Mouse (Mus musculus) kidney, embryonic 14.5 days (tissue): ENCODE results near the gene Epha3. TPM values are rescaled to one million over a fixed set of nuclear protein-coding genes. Genes with fewer than 3 reads are reported as not detected.

Experiments used
- ATAC-seq: fragments of 200-750 bp; cut with Nextera tagmentation; 2 replicates; pipeline ENCODE4 v1.8.0; 2017; ENCODE audit warnings: moderate number of reproducible peaks, mild to moderate bottlenecking, moderate TSS enrichment, moderate library complexity; ENCODE audit not compliant: low FRiP score, low TSS enrichment
- H3K27ac ChIP-seq: fragments of 300-500 bp; sonication (generic); 2 replicates; pipeline ENCODE4 v1.5.1; 2014; ENCODE audit warnings: low read depth, mild to moderate bottlenecking, low read length, moderate library complexity, mixed read lengths
- H3K27me3 ChIP-seq: fragments of 300-500 bp; sonication (generic); 2 replicates; pipeline ENCODE4 v1.6.1; 2014; ENCODE audit warnings: mild to moderate bottlenecking, low read length; ENCODE audit not compliant: control insufficient read depth, insufficient read depth
- H3K36me3 ChIP-seq: fragments of 300-500 bp; sonication (generic); 2 replicates; pipeline ENCODE4 v1.6.1; 2014; ENCODE audit warnings: low read length, mixed read lengths; ENCODE audit not compliant: control insufficient read depth, insufficient read depth
- H3K4me1 ChIP-seq: fragments of 300-500 bp; sonication (generic); 2 replicates; pipeline ENCODE4 v1.6.1; 2014; ENCODE audit warnings: low read length, mixed read lengths; ENCODE audit not compliant: control insufficient read depth, insufficient read depth
- H3K4me2 ChIP-seq: fragments of 300-500 bp; sonication (generic); replicated peaks from 2 replicates; pipeline ENCODE4 v1.6.1; 2014; ENCODE audit warnings: low read depth, mild to moderate bottlenecking, low read length
- H3K4me3 ChIP-seq: fragments of 300-500 bp; sonication (generic); 2 replicates; pipeline ENCODE4 v1.5.1; 2014; ENCODE audit warnings: mild to moderate bottlenecking, low read length
- H3K9ac ChIP-seq: fragments of 300-500 bp; sonication (generic); 2 replicates; pipeline ENCODE4 v1.6.1; 2014; ENCODE audit warnings: low read depth, mild to moderate bottlenecking, low read length, moderate library complexity
- H3K9me3 ChIP-seq: fragments of 300-500 bp; sonication (generic); 2 replicates; pipeline ENCODE4 v1.6.1; 2016; ENCODE audit warnings: low read length; ENCODE audit not compliant: control insufficient read depth
- WGBS: fragments of 180-500 bp; shearing (Covaris S2); extraction: QIAGEN DNeasy Blood & Tissue Kit; methylation state at CpG from one replicate; pipeline ENCODE4 v1.1.7; 2014; 5-methylcytosine and 5-hydroxymethylcytosine counted together
- polyA plus RNA-seq: library from polyadenylated mRNA; unstranded; fragments of >200 nt; fragmentation: Nextera tagmentation; extraction: Ambion mirVana; gene quantifications from 2 replicates; pipeline ENCODE4 v1.2.1, GENCODE M21; 2014

The Epha3 gene
- polyA plus RNA-seq, 1 experiment from 2014 or later = 11.7 TPM

DNA sequence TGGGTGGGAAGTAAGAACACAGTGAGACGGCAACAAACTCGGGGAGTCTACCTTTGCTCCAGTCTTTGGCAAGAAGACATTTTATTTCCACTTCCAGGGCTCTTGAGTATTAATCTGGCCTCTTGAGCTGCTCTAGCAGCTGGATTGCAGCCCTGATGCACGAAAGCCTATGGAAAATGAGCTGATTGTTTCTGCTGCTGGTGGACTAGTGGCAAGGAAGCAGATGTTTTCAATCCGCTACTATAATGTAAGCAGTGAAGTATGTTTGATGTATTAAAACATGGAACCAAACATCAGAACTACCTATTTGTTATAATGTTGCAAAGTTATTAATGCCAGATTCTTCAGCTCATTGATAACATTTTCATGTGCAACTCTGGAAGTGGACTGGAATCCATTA, 251.0 kb downstream of the Epha3 start:
- 86% methylated on average over 4 of the region's 4 CpGs for WGBS
- Histone ChIP-seq H3K36me3 (no peaks in the 10 kb centered on the region), H3K4me2 (no peak overlapping the region), H3K4me1 (no peaks in the 10 kb centered on the region), H3K9me3 (no peaks in the 10 kb centered on the region), H3K27me3 (no peaks in the 10 kb centered on the region), H3K9ac (no peak overlapping the region), H3K27ac (no peak overlapping the region), H3K4me3 (no peak overlapping the region)
- ATAC-seq = no peak

DNA sequence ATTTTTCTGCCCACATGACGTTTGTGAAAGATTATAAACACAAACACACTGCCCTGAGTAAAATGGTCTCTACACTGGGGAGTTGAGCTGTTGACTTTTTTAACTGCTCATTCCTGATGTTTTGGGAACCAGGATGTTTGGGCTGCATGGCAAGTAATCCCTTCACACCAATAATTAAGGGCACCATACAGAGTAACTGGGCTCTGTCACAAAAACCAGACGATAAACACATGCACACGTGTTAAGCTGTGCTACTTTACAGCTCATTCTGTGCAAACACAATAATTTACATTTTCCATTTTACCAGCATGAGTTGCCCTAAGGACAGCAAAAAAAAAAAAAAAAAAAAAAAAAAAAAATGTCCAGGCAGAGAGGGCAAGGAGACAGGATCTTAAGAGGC, 263.7 kb downstream of the Epha3 start:
- Histone ChIP-seq H3K27me3 (no peaks in the 10 kb centered on the region), H3K4me2 (no peak overlapping the region), H3K27ac (no peak overlapping the region), H3K9me3 (no peaks in the 10 kb centered on the region), H3K36me3 (no peaks in the 10 kb centered on the region), H3K4me3 (no peak overlapping the region), H3K4me1 (no peaks in the 10 kb centered on the region), H3K9ac (no peak overlapping the region)
- ATAC-seq = no peak
- 55% methylated on average over 3 of the region's 3 CpGs for WGBS

DNA sequence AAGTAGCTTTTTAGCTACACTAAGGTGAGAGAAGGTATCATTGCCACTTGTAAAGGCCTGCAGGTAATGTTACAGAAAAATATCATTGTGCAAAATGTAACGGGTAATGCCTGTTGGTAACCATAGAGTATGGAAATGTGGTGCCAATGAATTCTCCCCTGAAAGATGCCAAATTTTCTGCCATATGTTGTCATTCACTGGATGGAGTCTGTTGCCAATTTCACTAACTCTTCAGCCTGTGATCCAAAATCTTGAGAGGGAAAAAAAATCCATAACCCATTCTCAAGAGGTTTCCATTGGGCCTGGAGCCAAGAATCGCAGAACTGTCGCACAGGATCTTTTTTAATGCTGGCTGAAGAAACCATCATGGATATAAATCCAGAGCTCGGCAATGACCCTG, 269.3 kb downstream of the Epha3 start:
- Histone ChIP-seq H3K36me3 (no peaks in the 10 kb centered on the region), H3K4me2 (no peak overlapping the region), H3K4me1 (no peaks in the 10 kb centered on the region), H3K4me3 (no peak overlapping the region), H3K27ac (no peak overlapping the region), H3K27me3 (no peaks in the 10 kb centered on the region), H3K9me3 (no peaks in the 10 kb centered on the region), H3K9ac (no peak overlapping the region)
- no peak for ATAC-seq
- WGBS = 74% methylated on average over 4 of the region's 4 CpGs

DNA sequence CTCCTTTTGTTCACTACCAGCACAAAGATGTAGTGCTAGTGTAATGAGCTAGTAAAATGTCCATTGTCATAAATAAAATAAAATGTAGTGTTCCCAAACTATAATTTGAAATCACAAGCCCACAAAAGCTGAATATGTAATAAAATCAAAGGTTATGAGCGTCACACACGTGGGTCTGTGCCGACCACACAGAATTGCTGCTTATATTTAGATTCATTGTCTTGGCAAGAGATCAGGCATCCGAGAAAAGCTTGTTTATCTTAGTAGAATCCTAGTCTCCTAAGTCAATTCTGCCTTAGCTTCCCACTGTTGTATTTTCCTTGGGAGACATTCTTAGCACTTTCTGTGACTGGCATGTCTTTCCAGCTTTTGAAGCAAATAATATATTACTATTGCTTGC, 294.2 kb downstream of the Epha3 start:
- Histone ChIP-seq H3K4me3 (no peak overlapping the region), H3K9me3 (no peaks in the 10 kb centered on the region), H3K36me3 (no peaks in the 10 kb centered on the region), H3K4me1 (no peaks in the 10 kb centered on the region), H3K4me2 (no peak overlapping the region), H3K9ac (no peak overlapping the region), H3K27me3 (no peaks in the 10 kb centered on the region), H3K27ac (no peak overlapping the region)
- WGBS = 40% methylated on average over 4 of the region's 4 CpGs
- no peak for ATAC-seq

DNA sequence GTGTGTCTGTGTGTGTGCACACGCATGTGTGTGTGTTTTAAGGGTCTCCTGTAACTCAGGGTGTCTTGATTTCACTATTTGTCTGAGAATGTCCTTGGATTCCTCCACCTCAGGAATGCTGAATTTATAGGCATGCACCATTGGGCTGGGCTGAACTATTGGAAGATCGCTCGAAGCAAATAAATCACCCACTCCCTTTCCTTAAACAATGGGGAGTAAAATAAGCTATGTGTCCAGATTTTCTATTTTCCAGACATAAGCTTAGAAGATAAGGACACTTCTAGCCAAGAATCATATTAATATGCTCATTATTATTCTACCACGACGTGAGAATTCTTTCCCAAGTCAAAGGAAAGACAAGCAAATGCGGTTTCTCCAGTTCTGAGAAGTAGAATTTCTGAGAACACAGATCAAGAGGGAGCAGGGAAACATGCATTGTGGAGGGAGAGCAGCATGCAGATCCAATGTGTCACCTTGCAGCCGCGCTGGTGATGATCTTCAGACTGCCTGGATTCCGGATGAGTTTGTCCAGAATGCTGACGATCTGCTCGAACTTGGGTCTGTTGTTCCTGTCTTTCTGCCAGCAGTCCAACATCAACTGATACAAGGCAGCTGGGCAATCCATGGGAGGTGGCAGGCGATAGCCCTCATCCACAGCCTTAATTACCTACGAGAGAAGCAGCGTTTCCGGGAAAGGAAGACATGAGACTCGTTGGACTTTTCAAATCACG, 297.7 kb downstream of the Epha3 start:
- peak; percentile 16; the same call in 1 of the 2 replicates for ATAC-seq
- H3K27ac ChIP-seq = no peak overlapping the region
- H3K4me3 ChIP-seq = no peak overlapping the region
- H3K4me2 ChIP-seq = no peak overlapping the region
- H3K9ac ChIP-seq = no peak overlapping the region
- no peaks in the 10 kb centered on the region for H3K4me1 ChIP-seq
- no peaks in the 10 kb centered on the region for H3K9me3 ChIP-seq
- no peaks in the 10 kb centered on the region for H3K36me3 ChIP-seq
- 69% methylated on average over 17 of the region's 17 CpGs for WGBS
- H3K27me3 ChIP-seq = no peaks in the 10 kb centered on the region

DNA sequence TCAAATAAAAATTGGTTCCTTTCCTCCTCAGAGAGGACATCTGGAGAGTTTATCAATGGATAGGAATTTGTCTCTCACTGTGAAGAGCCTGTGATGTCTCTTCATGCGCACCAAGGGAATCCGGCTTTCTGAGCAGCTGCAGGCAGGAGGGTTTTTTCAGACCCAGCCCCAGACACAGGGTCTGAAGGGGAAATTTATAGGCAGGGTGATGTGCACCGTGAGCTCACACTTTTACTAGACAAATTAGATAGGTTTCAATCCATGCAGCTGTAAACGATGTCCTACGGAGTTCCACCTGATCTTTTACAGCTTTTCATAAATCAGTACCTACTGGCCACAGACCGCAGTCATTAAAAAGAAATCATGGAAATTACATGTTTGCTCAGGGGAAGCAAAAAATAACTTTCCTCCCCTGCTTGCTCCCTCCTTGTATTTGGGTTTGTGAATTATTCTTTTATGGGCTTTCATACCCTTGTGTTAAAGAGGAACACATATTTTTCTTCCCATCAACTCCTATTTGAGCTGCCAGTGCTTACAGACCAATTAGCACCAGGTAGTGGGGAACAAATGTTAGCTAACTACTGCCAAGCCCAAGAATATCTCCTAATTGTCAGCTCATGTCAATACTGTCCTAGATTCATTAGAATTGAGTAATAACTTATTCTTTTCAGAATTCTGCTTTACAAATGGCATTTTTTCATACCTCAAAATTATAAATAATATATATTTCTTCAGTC, 307.4 kb downstream of the Epha3 start:
- Histone ChIP-seq H3K27ac (no peak overlapping the region), H3K9me3 (no peaks in the 10 kb centered on the region), H3K27me3 (no peaks in the 10 kb centered on the region), H3K4me1 (no peaks in the 10 kb centered on the region), H3K4me3 (no peak overlapping the region), H3K9ac (no peak overlapping the region), H3K4me2 (no peak overlapping the region), H3K36me3 (no peaks in the 10 kb centered on the region)
- ATAC-seq = no peak
- 30% methylated on average over 6 of the region's 6 CpGs for WGBS

DNA sequence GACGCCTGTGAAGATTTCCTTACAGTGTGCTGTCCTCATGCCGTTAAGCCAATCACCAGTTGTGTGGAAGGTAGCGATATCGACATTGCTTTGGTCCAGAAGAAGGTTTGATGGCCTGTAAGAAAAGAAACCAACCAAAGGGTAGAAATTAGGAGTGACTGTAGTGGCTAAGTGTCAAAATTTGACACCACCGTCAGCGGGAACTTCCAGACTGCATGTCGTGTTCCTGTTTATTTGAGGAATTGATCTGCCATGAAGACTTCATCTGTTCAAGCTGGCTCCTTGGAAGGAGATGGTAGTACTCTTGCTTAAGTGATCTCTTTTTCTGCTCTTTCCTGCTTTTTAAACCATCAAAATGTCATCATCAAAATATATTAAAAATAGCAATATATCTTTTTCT, 311.4 kb downstream of the Epha3 start:
- H3K4me1 ChIP-seq = no peaks in the 10 kb centered on the region
- no peaks in the 10 kb centered on the region for H3K36me3 ChIP-seq
- H3K9ac ChIP-seq = no peak overlapping the region
- ATAC-seq = no peak
- H3K27me3 ChIP-seq = no peaks in the 10 kb centered on the region
- H3K9me3 ChIP-seq = no peaks in the 10 kb centered on the region
- H3K4me2 ChIP-seq = no peak overlapping the region
- H3K4me3 ChIP-seq = no peak overlapping the region
- WGBS = 75% methylated on average over 7 of the region's 7 CpGs
- H3K27ac ChIP-seq = no peak overlapping the region

DNA sequence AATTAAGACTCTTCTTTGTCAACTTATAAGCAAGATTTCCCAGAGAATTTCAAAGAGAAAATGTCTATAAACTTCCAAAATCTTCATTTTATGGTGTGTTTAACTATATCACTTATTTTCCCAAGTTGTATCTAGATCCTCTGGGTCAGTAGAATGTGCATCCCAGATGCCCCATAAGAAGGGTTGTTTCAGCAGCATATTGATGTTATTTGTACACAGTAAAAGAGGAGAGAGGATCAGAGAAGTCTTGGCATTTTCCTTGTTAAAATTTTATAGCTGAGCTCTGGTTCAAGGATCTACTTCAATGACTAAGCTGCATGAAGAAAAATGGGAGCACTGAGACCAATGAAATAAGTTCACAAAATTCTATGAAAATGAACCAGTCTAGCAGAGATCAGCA, 324.5 kb downstream of the Epha3 start:
- H3K27me3 ChIP-seq = no peaks in the 10 kb centered on the region
- H3K4me3 ChIP-seq = no peak overlapping the region
- no peak overlapping the region for H3K4me2 ChIP-seq
- no peaks in the 10 kb centered on the region for H3K4me1 ChIP-seq
- H3K9me3 ChIP-seq = no peaks in the 10 kb centered on the region
- ATAC-seq = no peak
- no peak overlapping the region for H3K9ac ChIP-seq
- H3K27ac ChIP-seq = no peak overlapping the region
- H3K36me3 ChIP-seq = no peaks in the 10 kb centered on the region

DNA sequence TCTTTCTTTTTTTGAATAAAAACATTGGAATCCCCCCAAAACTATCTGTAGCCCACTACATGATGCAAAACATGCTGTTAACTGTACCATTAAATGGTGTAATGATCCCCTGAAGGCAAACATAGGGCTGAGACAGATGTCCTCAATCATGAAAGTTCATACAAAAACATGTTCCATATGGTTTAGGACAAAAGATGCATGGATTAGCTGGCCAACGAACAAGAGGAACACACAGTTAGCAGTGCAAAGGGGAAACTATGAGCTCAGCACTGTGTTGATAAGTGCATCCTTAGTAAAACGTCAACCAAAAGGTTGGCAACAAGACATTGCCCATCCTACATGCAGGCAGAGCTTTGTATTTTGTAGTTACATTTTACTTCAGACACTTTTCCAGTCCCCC, 335.2 kb downstream of the Epha3 start:
- 54% methylated on average over 2 of the region's 2 CpGs for WGBS
- Histone ChIP-seq H3K4me2 (no peak overlapping the region), H3K36me3 (no peaks in the 10 kb centered on the region), H3K27ac (no peak overlapping the region), H3K27me3 (no peaks in the 10 kb centered on the region), H3K9ac (no peak overlapping the region), H3K4me3 (no peak overlapping the region), H3K4me1 (no peaks in the 10 kb centered on the region), H3K9me3 (no peaks in the 10 kb centered on the region)
- ATAC-seq = no peak
